Mouse (Mus musculus): ENCODE measurements around the gene Gja3. TPM values are rescaled to one million over a fixed set of nuclear protein-coding genes. Genes with fewer than 3 reads are reported as not detected.

Gja3 gene
- polyA plus RNA-seq, 1 experiment: 0.21 TPM

DNA sequence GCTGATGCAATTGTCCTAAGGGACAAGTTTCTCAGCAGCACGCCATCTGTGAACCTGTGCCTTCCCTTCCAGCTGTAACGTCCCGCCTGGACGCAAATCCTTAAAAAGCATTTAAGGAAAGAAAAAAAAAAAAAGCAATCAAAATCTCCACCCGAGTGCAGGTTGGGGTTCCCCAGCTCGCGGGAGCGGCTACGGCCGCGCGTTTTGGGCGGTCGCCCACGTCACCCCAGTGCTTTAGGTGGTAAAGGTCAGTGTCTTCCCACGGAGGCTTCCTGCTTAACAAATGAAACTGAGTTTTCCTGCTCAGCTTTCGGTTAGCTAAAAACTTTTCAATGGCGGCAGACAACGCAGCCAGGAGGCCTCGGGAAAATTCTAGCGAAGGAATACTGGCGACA lies 45.8 kb upstream of the Gja3 start:
- Histone ChIP-seq H3K36me3 (ENCODE audit: control insufficient read depth, insufficient read depth, low read length, poor library complexity, severe bottlenecking) (no peaks in the 10 kb centered on the region), H3K9ac (ENCODE audit: low read depth, poor library complexity, severe bottlenecking) (peak overlapping the region; percentile 39), H3K27me3 (ENCODE audit: control insufficient read depth, insufficient read depth, low read length, poor library complexity, severe bottlenecking) (peaks cover 9% of the 10 kb centered on the region; the same call in 1 of the 2 replicates), H3K4me1 (ENCODE audit: control insufficient read depth, insufficient read depth, low read length) (no peaks in the 10 kb centered on the region), H3K4me3 (ENCODE audit: low read depth, low read length) (peak overlapping the region; percentile 61), H3K27ac (ENCODE audit: insufficient read depth, low read length) (no peak overlapping the region), H3K9me3 (replicated peaks; ENCODE audit: control insufficient read depth, insufficient read depth, low read length, poor library complexity, severe bottlenecking) (no peaks in the 10 kb centered on the region)
- TF ChIP-seq CTCF (IDR thresholded peaks at IDR 0.05; ENCODE audit: low read depth, low read length) (no peak), EP300 (IDR thresholded peaks at IDR 0.05; ENCODE audit: insufficient read depth, low read depth, low read length) (no peak), POLR2A (IDR thresholded peaks at IDR 0.05; ENCODE audit: insufficient read depth, low read length) (no peak)

DNA sequence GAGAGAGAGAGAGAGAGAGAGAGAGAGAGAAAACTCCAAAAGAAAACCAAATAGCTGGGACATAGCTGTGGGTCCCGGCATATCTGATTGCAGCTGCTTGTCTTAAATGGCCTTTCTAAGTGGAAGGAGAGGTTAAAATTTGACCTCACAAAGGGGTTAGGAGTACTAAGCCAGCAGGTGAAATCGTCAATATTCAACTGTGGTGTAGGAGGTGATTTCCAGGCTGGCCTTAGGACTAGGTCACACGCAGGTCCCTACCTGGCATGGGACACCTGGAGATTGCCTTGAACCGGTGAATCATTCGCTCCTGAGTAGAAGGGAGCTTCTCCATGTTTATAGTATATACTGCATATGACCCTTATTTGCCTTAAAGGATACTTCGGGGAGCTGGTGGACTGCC lies 45.2 kb upstream of the Gja3 start:
- H3K27me3 ChIP-seq (ENCODE audit: control insufficient read depth, insufficient read depth, low read length, poor library complexity, severe bottlenecking): peaks cover 9% of the 10 kb centered on the region; the same call in 1 of the 2 replicates
- no peaks in the 10 kb centered on the region for H3K36me3 ChIP-seq (ENCODE audit: control insufficient read depth, insufficient read depth, low read length, poor library complexity, severe bottlenecking)
- no peak overlapping the region for H3K4me3 ChIP-seq (ENCODE audit: low read depth, low read length)
- no peak overlapping the region for H3K9ac ChIP-seq (ENCODE audit: low read depth, poor library complexity, severe bottlenecking)
- no peak overlapping the region for H3K27ac ChIP-seq (ENCODE audit: insufficient read depth, low read length)
- H3K4me1 ChIP-seq (ENCODE audit: control insufficient read depth, insufficient read depth, low read length): no peaks in the 10 kb centered on the region
- H3K9me3 ChIP-seq (replicated peaks; ENCODE audit: control insufficient read depth, insufficient read depth, low read length, poor library complexity, severe bottlenecking): no peaks in the 10 kb centered on the region
- TF ChIP-seq EP300 (IDR thresholded peaks at IDR 0.05; ENCODE audit: insufficient read depth, low read depth, low read length): no peak
- TF ChIP-seq CTCF (IDR thresholded peaks at IDR 0.05; ENCODE audit: low read depth, low read length): no peak
- no peak for TF ChIP-seq POLR2A (IDR thresholded peaks at IDR 0.05; ENCODE audit: insufficient read depth, low read length)

DNA sequence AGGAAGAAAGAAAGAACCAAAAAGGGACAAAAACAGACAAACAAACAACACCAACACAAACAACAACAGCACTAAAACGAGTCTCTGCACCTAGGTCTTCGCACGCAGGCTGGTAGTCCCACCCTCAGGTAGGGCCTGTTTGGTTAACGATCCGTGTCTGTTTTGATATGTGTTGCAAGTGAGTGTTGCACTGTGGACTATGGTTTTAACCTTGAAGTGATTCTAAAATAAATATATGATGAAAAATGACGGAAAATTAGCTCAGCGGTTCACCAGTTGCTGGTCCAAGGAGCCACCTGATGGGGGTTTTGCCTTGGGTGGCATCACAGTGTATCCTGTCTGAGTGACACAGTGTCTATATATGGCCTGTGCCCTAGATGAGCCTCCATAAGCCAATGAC lies 43.7 kb upstream of the Gja3 start:
- no peak overlapping the region for H3K9ac ChIP-seq (ENCODE audit: low read depth, poor library complexity, severe bottlenecking)
- H3K36me3 ChIP-seq (ENCODE audit: control insufficient read depth, insufficient read depth, low read length, poor library complexity, severe bottlenecking): no peaks in the 10 kb centered on the region
- H3K4me1 ChIP-seq (ENCODE audit: control insufficient read depth, insufficient read depth, low read length): no peaks in the 10 kb centered on the region
- peaks cover 9% of the 10 kb centered on the region; the same call in 1 of the 2 replicates for H3K27me3 ChIP-seq (ENCODE audit: control insufficient read depth, insufficient read depth, low read length, poor library complexity, severe bottlenecking)
- TF ChIP-seq CTCF (IDR thresholded peaks at IDR 0.05; ENCODE audit: low read depth, low read length): no peak
- no peak for TF ChIP-seq POLR2A (IDR thresholded peaks at IDR 0.05; ENCODE audit: insufficient read depth, low read length)
- TF ChIP-seq EP300 (IDR thresholded peaks at IDR 0.05; ENCODE audit: insufficient read depth, low read depth, low read length): no peak
- H3K9me3 ChIP-seq (replicated peaks; ENCODE audit: control insufficient read depth, insufficient read depth, low read length, poor library complexity, severe bottlenecking): no peaks in the 10 kb centered on the region
- no peak overlapping the region for H3K4me3 ChIP-seq (ENCODE audit: low read depth, low read length)
- no peak overlapping the region for H3K27ac ChIP-seq (ENCODE audit: insufficient read depth, low read length)

DNA sequence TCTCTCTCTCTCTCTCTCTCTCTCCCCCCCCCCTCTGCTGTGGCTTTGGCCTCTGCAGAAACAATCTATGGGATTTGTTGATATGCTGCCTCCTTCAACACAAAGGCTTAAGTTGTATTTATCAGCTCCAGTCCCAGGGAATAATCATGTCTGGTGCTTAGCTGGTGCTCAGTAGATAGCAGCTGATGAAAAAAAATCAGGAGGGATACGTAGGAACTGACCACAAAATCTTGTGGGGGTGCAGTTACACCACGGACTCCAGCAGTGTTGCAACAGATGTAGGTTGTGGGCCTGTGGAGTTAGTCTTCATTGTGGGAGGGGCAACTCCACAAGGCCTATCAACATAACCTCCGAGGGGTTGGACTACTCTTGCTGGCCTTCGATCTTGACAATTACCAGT lies 38.0 kb upstream of the Gja3 start:
- Histone ChIP-seq H3K4me1 (ENCODE audit: control insufficient read depth, insufficient read depth, low read length) (no peaks in the 10 kb centered on the region), H3K27me3 (ENCODE audit: control insufficient read depth, insufficient read depth, low read length, poor library complexity, severe bottlenecking) (no peaks in the 10 kb centered on the region), H3K9me3 (replicated peaks; ENCODE audit: control insufficient read depth, insufficient read depth, low read length, poor library complexity, severe bottlenecking) (no peaks in the 10 kb centered on the region), H3K27ac (ENCODE audit: insufficient read depth, low read length) (no peak overlapping the region), H3K36me3 (ENCODE audit: control insufficient read depth, insufficient read depth, low read length, poor library complexity, severe bottlenecking) (no peaks in the 10 kb centered on the region), H3K9ac (ENCODE audit: low read depth, poor library complexity, severe bottlenecking) (no peak overlapping the region), H3K4me3 (ENCODE audit: low read depth, low read length) (no peak overlapping the region)
- TF ChIP-seq CTCF (IDR thresholded peaks at IDR 0.05; ENCODE audit: low read depth, low read length) (no peak), EP300 (IDR thresholded peaks at IDR 0.05; ENCODE audit: insufficient read depth, low read depth, low read length) (no peak), POLR2A (IDR thresholded peaks at IDR 0.05; ENCODE audit: insufficient read depth, low read length) (no peak)

- no peaks in the 10 kb centered on the region for H3K9me3 ChIP-seq (replicated peaks; ENCODE audit: control insufficient read depth, insufficient read depth, low read length, poor library complexity, severe bottlenecking)
- H3K9ac ChIP-seq (ENCODE audit: low read depth, poor library complexity, severe bottlenecking): no peak overlapping the region
- no peaks in the 10 kb centered on the region for H3K27me3 ChIP-seq (ENCODE audit: control insufficient read depth, insufficient read depth, low read length, poor library complexity, severe bottlenecking)
- no peak overlapping the region for H3K4me3 ChIP-seq (ENCODE audit: low read depth, low read length)
- no peaks in the 10 kb centered on the region for H3K36me3 ChIP-seq (ENCODE audit: control insufficient read depth, insufficient read depth, low read length, poor library complexity, severe bottlenecking)
- no peak overlapping the region for H3K27ac ChIP-seq (ENCODE audit: insufficient read depth, low read length)
- TF ChIP-seq POLR2A (IDR thresholded peaks at IDR 0.05; ENCODE audit: insufficient read depth, low read length) (no peak), EP300 (IDR thresholded peaks at IDR 0.05; ENCODE audit: insufficient read depth, low read depth, low read length) (no peak), CTCF (IDR thresholded peaks at IDR 0.05; ENCODE audit: low read depth, low read length) (peak; percentile 72)
- H3K4me1 ChIP-seq (ENCODE audit: control insufficient read depth, insufficient read depth, low read length): no peaks in the 10 kb centered on the region
Measured at GRCm38 (mm10) chr14:57093029-57093428, 35.1 kb upstream of the Gja3 start.

DNA sequence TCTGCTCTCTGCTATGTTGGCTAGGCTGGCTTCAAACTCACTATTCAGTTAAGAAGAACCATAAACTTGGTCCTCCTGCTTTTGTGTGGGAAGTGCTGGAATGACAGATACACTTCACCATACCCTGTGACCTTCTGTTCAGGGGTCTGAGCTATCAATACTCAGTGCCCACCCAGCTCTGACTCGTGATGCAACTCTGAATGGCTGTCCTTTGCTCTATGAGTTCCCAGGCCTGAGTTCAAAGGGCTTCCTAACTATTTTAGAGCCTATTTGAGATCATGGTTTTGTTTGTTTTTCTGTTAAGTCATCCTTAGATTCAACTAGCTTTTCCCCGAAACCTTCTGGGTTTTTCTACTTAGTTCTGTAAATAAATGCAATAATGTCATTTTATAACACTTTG lies 32.1 kb upstream of the Gja3 start:
- H3K4me3 ChIP-seq (ENCODE audit: low read depth, low read length): no peak overlapping the region
- no peak overlapping the region for H3K9ac ChIP-seq (ENCODE audit: low read depth, poor library complexity, severe bottlenecking)
- H3K4me1 ChIP-seq (ENCODE audit: control insufficient read depth, insufficient read depth, low read length): no peaks in the 10 kb centered on the region
- no peaks in the 10 kb centered on the region for H3K27me3 ChIP-seq (ENCODE audit: control insufficient read depth, insufficient read depth, low read length, poor library complexity, severe bottlenecking)
- no peak overlapping the region for H3K27ac ChIP-seq (ENCODE audit: insufficient read depth, low read length)
- no peaks in the 10 kb centered on the region for H3K36me3 ChIP-seq (ENCODE audit: control insufficient read depth, insufficient read depth, low read length, poor library complexity, severe bottlenecking)
- TF ChIP-seq POLR2A (IDR thresholded peaks at IDR 0.05; ENCODE audit: insufficient read depth, low read length): no peak
- no peak for TF ChIP-seq EP300 (IDR thresholded peaks at IDR 0.05; ENCODE audit: insufficient read depth, low read depth, low read length)
- TF ChIP-seq CTCF (IDR thresholded peaks at IDR 0.05; ENCODE audit: low read depth, low read length): no peak
- H3K9me3 ChIP-seq (replicated peaks; ENCODE audit: control insufficient read depth, insufficient read depth, low read length, poor library complexity, severe bottlenecking): no peaks in the 10 kb centered on the region

Measured in ES-Bruce4 (cell line).